Mouse (Mus musculus) hindbrain, embryonic 15.5 days (tissue): ENCODE measurements around the gene Tango6. TPM values are rescaled to one million over a fixed set of nuclear protein-coding genes. Genes with fewer than 3 reads are reported as not detected.

Experiments used
- ATAC-seq: fragments of 200-750 bp; cut with Nextera tagmentation; 2 replicates; pipeline ENCODE4 v1.8.0; 2017; ENCODE audit warnings: low read depth, moderate number of reproducible peaks, moderate TSS enrichment; ENCODE audit not compliant: low FRiP score
- H3K27ac ChIP-seq: fragments of 300-500 bp; sonication (generic); replicated peaks from 2 replicates; pipeline ENCODE4 v1.5.1; 2015; ENCODE audit warnings: mild to moderate bottlenecking, inconsistent platforms
- H3K27me3 ChIP-seq: fragments of 300-500 bp; sonication (generic); 2 replicates; pipeline ENCODE4 v1.6.1; 2015; ENCODE audit warnings: control low read depth, inconsistent platforms
- H3K36me3 ChIP-seq: fragments of 300-500 bp; sonication (generic); 2 replicates; pipeline ENCODE4 v1.6.1; 2015; ENCODE audit warnings: control low read depth, inconsistent platforms
- H3K4me1 ChIP-seq: fragments of 300-500 bp; sonication (generic); replicated peaks from 2 replicates; pipeline ENCODE4 v1.6.1; 2015; ENCODE audit warnings: control low read depth, inconsistent platforms
- H3K4me2 ChIP-seq: fragments of 300-500 bp; sonication (generic); 2 replicates; pipeline ENCODE4 v1.6.1; 2015; ENCODE audit warnings: moderate library complexity, mild to moderate bottlenecking, inconsistent platforms
- H3K4me3 ChIP-seq: fragments of 300-500 bp; sonication (generic); 2 replicates; pipeline ENCODE4 v1.5.1; 2015; ENCODE audit warnings: mild to moderate bottlenecking, inconsistent platforms
- H3K9ac ChIP-seq: fragments of 300-500 bp; sonication (generic); 2 replicates; pipeline ENCODE4 v1.6.1; 2015; ENCODE audit warnings: inconsistent platforms
- H3K9me3 ChIP-seq: fragments of 300-500 bp; sonication (generic); 2 replicates; pipeline ENCODE4 v1.6.1; 2016; ENCODE audit warnings: control low read depth, inconsistent platforms
- WGBS: fragments of 180-500 bp; shearing (Covaris S2); methylation state at CpG from one replicate; pipeline ENCODE4 v1.1.7; 2015; 5-methylcytosine and 5-hydroxymethylcytosine counted together
- polyA plus RNA-seq: library from polyadenylated mRNA; unstranded; fragments of >200 nt; fragmentation: Nextera tagmentation; extraction: Ambion mirVana; gene quantifications from 2 replicates; pipeline ENCODE4 v1.2.1, GENCODE M21; 2015

Gene Tango6
- polyA plus RNA-seq, 1 experiment from 2014 or later, result 6.5 TPM

- no peak for ATAC-seq
- WGBS, result 44% methylated on average over 2 of the region's 2 CpGs
Observed at GRCm38 (mm10) chr8:106647387-106647786, 35.5 kb upstream of the Tango6 start.

DNA sequence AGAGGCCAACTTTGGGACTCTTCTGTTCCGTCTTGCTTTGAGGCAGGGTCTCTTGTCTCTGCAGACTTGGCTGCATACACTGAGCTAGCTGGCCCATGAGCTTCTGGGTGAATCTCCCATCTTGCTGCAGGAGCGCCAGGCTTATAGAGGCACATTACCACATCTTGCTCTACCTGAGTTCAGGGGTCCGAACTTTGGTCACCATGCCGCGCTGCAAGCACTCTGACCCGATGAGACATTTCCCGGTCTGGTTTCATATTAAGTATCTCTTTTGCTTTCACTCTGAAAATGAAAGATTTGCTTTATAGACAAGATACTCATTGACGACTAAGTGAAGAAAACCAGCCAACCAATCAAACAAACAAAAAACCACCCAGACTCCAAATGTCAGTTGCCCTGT is 34.4 kb upstream of the Tango6 start:
- Histone ChIP-seq H3K4me1 (no peaks in the 10 kb centered on the region), H3K9ac (no peak overlapping the region), H3K27ac (no peak overlapping the region), H3K27me3 (no peaks in the 10 kb centered on the region), H3K4me2 (no peak overlapping the region), H3K4me3 (no peak overlapping the region), H3K36me3 (no peaks in the 10 kb centered on the region), H3K9me3 (no peaks in the 10 kb centered on the region)
- 94% methylated on average over 8 of the region's 8 CpGs for WGBS
- no peak for ATAC-seq

More at GRCm38 (mm10) chr8:106647387-106647786, 35.5 kb upstream of the Tango6 start:
- Histone ChIP-seq H3K9ac (no peak overlapping the region), H3K9me3 (no peaks in the 10 kb centered on the region), H3K36me3 (no peaks in the 10 kb centered on the region), H3K4me3 (no peak overlapping the region), H3K4me1 (no peaks in the 10 kb centered on the region), H3K27ac (no peak overlapping the region), H3K27me3 (no peaks in the 10 kb centered on the region), H3K4me2 (no peak overlapping the region)

- ATAC-seq, result no peak
- H3K4me3 ChIP-seq, result no peak overlapping the region
- WGBS, result 92% methylated on average over 3 of the region's 3 CpGs
Observed at GRCm38 (mm10) chr8:106651994-106652393, 30.9 kb upstream of the Tango6 start.

GRCm38 (mm10) chr8:106656046-106656445 is 26.8 kb upstream of the Tango6 start:
- Histone ChIP-seq H3K4me1 (no peaks in the 10 kb centered on the region), H3K4me2 (no peak overlapping the region), H3K27me3 (no peaks in the 10 kb centered on the region), H3K9ac (no peak overlapping the region), H3K4me3 (no peak overlapping the region), H3K9me3 (no peaks in the 10 kb centered on the region), H3K36me3 (no peaks in the 10 kb centered on the region), H3K27ac (no peak overlapping the region)
- ATAC-seq, result no peak

More at GRCm38 (mm10) chr8:106651994-106652393, 30.9 kb upstream of the Tango6 start:
- Histone ChIP-seq H3K36me3 (no peaks in the 10 kb centered on the region), H3K9me3 (no peaks in the 10 kb centered on the region), H3K4me2 (no peak overlapping the region), H3K4me1 (no peaks in the 10 kb centered on the region), H3K27me3 (no peaks in the 10 kb centered on the region), H3K27ac (no peak overlapping the region), H3K9ac (no peak overlapping the region)

- Histone ChIP-seq H3K9ac (no peak overlapping the region), H3K4me2 (no peak overlapping the region), H3K4me1 (no peaks in the 10 kb centered on the region), H3K4me3 (no peak overlapping the region), H3K27ac (no peak overlapping the region), H3K36me3 (no peaks in the 10 kb centered on the region), H3K27me3 (no peaks in the 10 kb centered on the region), H3K9me3 (no peaks in the 10 kb centered on the region)
- ATAC-seq, result no peak
- WGBS, result 67% methylated on average over 2 of the region's 2 CpGs
Observed at GRCm38 (mm10) chr8:106672786-106673185, 10.1 kb upstream of the Tango6 start.

DNA sequence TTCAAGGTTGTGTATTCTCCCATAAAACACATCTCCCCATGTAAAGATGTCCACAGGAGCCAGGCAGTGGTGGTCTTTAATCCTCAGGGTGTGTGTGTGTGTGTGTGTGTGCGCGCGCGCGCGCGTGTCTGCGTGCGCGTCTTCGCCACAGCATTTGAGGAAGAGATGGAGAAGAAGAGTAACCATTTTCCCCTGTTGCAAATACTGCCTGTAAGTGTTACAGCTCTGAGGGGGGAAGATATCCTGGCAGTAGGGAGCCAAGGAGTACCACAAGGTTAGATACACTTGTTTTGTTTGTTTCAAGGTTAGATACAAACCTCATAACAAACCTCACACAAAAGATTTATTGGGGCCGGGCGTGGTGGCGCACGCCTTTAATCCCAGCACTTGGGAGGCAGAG is 8.6 kb upstream of the Tango6 start:
- no peak overlapping the region for H3K4me3 ChIP-seq
- H3K4me2 ChIP-seq, result no peak overlapping the region
- no peaks in the 10 kb centered on the region for H3K4me1 ChIP-seq
- no peaks in the 10 kb centered on the region for H3K36me3 ChIP-seq
- no peak overlapping the region for H3K9ac ChIP-seq
- no peaks in the 10 kb centered on the region for H3K27me3 ChIP-seq
- no peak overlapping the region for H3K27ac ChIP-seq
- no peaks in the 10 kb centered on the region for H3K9me3 ChIP-seq
- no peak for ATAC-seq
- WGBS, result 98% methylated on average over 15 of the region's 15 CpGs

GRCm38 (mm10) chr8:106674894-106675293 is 8.0 kb upstream of the Tango6 start:
- WGBS, result 74% methylated on average over 8 of the region's 8 CpGs
- Histone ChIP-seq H3K4me1 (no peaks in the 10 kb centered on the region), H3K9me3 (no peaks in the 10 kb centered on the region), H3K27ac (no peak overlapping the region), H3K27me3 (no peaks in the 10 kb centered on the region), H3K36me3 (no peaks in the 10 kb centered on the region), H3K9ac (no peak overlapping the region), H3K4me2 (no peak overlapping the region), H3K4me3 (no peak overlapping the region)
- no peak for ATAC-seq

GRCm38 (mm10) chr8:106684387-106684786 is 1.5 kb downstream of the Tango6 start:
- H3K4me3 ChIP-seq, result no peak overlapping the region
- no peaks in the 10 kb centered on the region for H3K36me3 ChIP-seq
- no peak overlapping the region for H3K9ac ChIP-seq
- no peaks in the 10 kb centered on the region for H3K9me3 ChIP-seq
- WGBS, result 90% methylated on average over 4 of the region's 4 CpGs
- no peak overlapping the region for H3K27ac ChIP-seq
- no peak for ATAC-seq
- H3K4me1 ChIP-seq, result no peaks in the 10 kb centered on the region
- H3K27me3 ChIP-seq, result no peaks in the 10 kb centered on the region
- H3K4me2 ChIP-seq, result no peak overlapping the region

DNA sequence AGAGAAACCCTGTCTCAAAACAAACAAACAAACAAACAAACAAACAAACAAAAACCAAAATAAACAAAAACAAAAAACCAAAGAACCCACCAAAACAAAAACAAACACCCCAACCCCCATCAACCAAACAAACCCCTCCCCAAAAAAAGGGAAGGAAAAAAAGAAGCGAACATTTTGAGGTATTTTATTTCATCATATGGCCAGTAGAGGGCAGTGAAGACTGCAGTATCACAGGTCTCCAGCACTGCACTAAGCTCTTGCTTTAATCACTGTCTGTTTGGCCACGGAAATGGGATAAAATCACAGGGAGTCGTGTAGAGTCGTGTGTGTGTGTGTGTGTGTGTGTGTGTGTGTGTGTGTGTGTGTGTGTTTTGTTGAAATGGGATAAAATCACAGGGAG is 4.6 kb downstream of the Tango6 start:
- no peak for ATAC-seq
- H3K4me3 ChIP-seq, result no peak overlapping the region
- no peak overlapping the region for H3K9ac ChIP-seq
- H3K27me3 ChIP-seq, result no peaks in the 10 kb centered on the region
- H3K4me1 ChIP-seq, result no peaks in the 10 kb centered on the region
- no peaks in the 10 kb centered on the region for H3K36me3 ChIP-seq
- H3K27ac ChIP-seq, result no peak overlapping the region
- 0 out of 2 replicates have a peak overlapping the region, but pooled peaks have one; percentile 19 for H3K4me2 ChIP-seq
- H3K9me3 ChIP-seq, result no peaks in the 10 kb centered on the region
- WGBS, result 5% methylated on average over 4 of the region's 4 CpGs

DNA sequence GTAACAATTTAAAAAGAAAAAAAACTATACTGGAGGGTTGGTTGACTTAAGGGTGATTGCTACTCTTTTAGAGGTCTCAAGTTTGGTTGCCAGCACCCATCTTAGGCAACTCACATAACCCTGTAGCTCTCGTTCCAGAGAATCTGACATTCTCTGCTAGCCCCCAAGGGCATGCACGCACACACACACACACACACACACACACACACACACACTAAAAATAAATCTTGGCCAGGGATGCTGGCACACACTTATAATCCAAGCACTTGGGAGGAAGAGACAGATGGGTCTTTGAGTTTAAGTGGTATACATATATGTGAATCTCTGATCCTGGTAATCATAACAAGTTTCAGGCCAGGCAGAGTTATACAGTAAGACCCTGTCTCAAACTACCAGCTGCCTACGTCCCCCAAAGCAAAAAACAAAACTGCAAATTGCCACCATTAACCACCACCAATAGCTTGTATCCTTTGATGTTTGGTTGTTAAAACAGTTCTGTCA is 14.9 kb downstream of the Tango6 start:
- peaks cover 26% of the 10 kb centered on the region for H3K36me3 ChIP-seq
- WGBS, result 92% methylated on average over 3 of the region's 3 CpGs
- H3K9me3 ChIP-seq, result no peaks in the 10 kb centered on the region
- no peaks in the 10 kb centered on the region for H3K4me1 ChIP-seq
- no peak overlapping the region for H3K4me2 ChIP-seq
- no peaks in the 10 kb centered on the region for H3K27me3 ChIP-seq
- no peak overlapping the region for H3K27ac ChIP-seq
- ATAC-seq, result no peak
- no peak overlapping the region for H3K9ac ChIP-seq
- H3K4me3 ChIP-seq, result no peak overlapping the region

GRCm38 (mm10) chr8:106699588-106699987 is 16.7 kb downstream of the Tango6 start:
- Histone ChIP-seq H3K4me3 (no peak overlapping the region), H3K4me1 (no peaks in the 10 kb centered on the region; the same call in 1 of the 2 replicates), H3K27me3 (no peaks in the 10 kb centered on the region), H3K36me3 (peaks cover 26% of the 10 kb centered on the region), H3K9me3 (no peaks in the 10 kb centered on the region), H3K4me2 (no peak overlapping the region), H3K9ac (no peak overlapping the region), H3K27ac (no peak overlapping the region)
- WGBS, result 66% methylated on average over 5 of the region's 5 CpGs
- ATAC-seq, result no peak

DNA sequence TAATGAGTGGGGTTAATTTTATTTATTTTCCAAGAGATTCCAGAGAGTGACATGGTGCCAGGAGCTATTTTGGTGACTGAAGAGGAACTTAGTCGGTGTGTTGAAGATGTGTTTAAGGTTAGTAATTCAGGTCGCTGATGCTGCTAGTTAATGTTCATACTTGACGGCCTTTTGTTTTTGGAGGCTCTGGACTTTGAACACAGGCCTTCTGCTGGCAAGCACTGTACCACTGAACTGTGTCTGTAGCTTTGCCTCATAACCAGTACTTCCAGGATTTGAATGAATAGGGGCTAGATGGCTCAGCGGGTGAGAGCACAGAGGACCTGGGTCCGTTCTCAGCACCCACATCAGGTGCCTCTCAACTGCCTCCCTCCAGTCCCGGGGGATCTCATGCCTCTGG is 17.3 kb downstream of the Tango6 start:
- Histone ChIP-seq H3K4me3 (no peak overlapping the region), H3K9ac (no peak overlapping the region), H3K4me1 (no peaks in the 10 kb centered on the region; the same call in 1 of the 2 replicates), H3K9me3 (no peaks in the 10 kb centered on the region), H3K27ac (no peak overlapping the region), H3K4me2 (no peak overlapping the region), H3K27me3 (no peaks in the 10 kb centered on the region), H3K36me3 (peaks cover 26% of the 10 kb centered on the region)
- 96% methylated on average over 6 of the region's 6 CpGs for WGBS
- no peak for ATAC-seq

GRCm38 (mm10) chr8:106701360-106701759 is 18.5 kb downstream of the Tango6 start:
- H3K4me3 ChIP-seq, result no peak overlapping the region
- no peak overlapping the region for H3K27ac ChIP-seq
- no peaks in the 10 kb centered on the region; the same call in 1 of the 2 replicates for H3K4me1 ChIP-seq
- ATAC-seq, result no peak
- H3K9ac ChIP-seq, result no peak overlapping the region
- peaks cover 21% of the 10 kb centered on the region for H3K36me3 ChIP-seq
- H3K4me2 ChIP-seq, result no peak overlapping the region
- H3K9me3 ChIP-seq, result no peaks in the 10 kb centered on the region
- H3K27me3 ChIP-seq, result no peaks in the 10 kb centered on the region
- WGBS, result 91% methylated on average over 3 of the region's 3 CpGs
